Mouse (Mus musculus): ENCODE results near the gene Ece1.

DNA sequence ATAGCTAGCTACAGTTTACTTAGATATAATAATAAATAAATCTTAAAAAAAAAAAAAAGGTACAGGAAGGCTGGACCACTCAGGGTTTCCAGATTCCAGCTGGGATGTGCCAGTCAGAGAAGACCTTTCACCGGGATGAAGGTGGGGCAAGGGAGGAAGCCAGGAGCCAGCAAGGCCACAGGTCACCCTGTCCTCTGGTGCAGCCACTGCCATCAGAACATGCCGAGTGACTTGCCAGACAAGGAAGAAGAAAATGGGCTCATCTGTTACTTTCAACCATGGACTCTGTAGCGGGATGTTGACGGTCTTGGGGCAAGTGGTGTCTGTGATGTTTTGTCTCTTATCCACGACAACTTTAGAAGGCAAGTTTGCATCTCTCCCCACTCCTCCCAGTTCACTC, 122.7 kb downstream of the Ece1 start:
- TF ChIP-seq NELFE (IDR thresholded peaks at IDR 0.05; ENCODE audit: low read depth, low read length) (no peak), GATA1 (IDR thresholded peaks at IDR 0.05; ENCODE audit: low read depth, low read length) (no peak), CTCF (IDR thresholded peaks at IDR 0.05 in 2 of 3, conservative IDR thresholded peaks at IDR 0.05 in 1 of 3; ENCODE audit: control insufficient read depth in 1 of 3, insufficient read depth in 1 of 3, low read depth in 2 of 3, low read length in 3 of 3, poor library complexity in 1 of 3, severe bottlenecking in 1 of 3) (no peak), GABPA (IDR thresholded peaks at IDR 0.05; ENCODE audit: low read depth, low read length) (no peak), POLR2A (IDR thresholded peaks at IDR 0.05; ENCODE audit: control insufficient read depth in 1 of 2, insufficient read depth in 1 of 2, low read depth in 1 of 2, low read length in 2 of 2, poor library complexity in 1 of 2) (no peak), E2F4 (IDR thresholded peaks at IDR 0.05; ENCODE audit: borderline replicate concordance, low read depth, low read length) (no peak), MEF2A (IDR thresholded peaks at IDR 0.05; ENCODE audit: extremely low read depth, insufficient replicate concordance, low read depth, low read length, poor library complexity, severe bottlenecking) (no peak), SMC3 (IDR thresholded peaks at IDR 0.05; ENCODE audit: low read depth, low read length) (no peak), USF1 (IDR thresholded peaks at IDR 0.05; ENCODE audit: low read depth, low read length) (no peak), MYB (IDR thresholded peaks at IDR 0.05; ENCODE audit: low read depth, low read length) (no peak), SIN3A (IDR thresholded peaks at IDR 0.05; ENCODE audit: low read length) (no peak), MAZ (IDR thresholded peaks at IDR 0.05; ENCODE audit: low read depth, low read length) (no peak)
